In genomic region chr6:47044385-47045200, GRCm38 (mm10) we compare ENCODE assay signal across 8 mouse cellular contexts.
A peak's percentile ranks its signal among the peaks of the same experiment; 100 is the strongest.
DNase-seq lines count a peak whose midpoint lies in the region; ATAC-seq and TF ChIP-seq lines count a peak whose summit lies in the region.
"Had no signal": no experiment of that assay in that cellular context is flagged by ENCODE, and none has a peak within 500 bp of the region (broad histone marks: within the 10 kb centered on the region; RNA-seq: fewer than 3 reads in every experiment).

No protein-coding gene starts in this region.

- H3K4me2 ChIP-seq in embryonic facial prominence, embryonic 14.5 days (ENCODE audit: low read depth, low read length), result peak overlapping the region; percentile 61
- H3K4me2 ChIP-seq in intestine, embryonic 15.5 days (replicated peaks), result peak overlapping the region; percentile 67
- peak overlapping the region; percentile 63 for H3K4me2 ChIP-seq in neural tube, embryonic 13.5 days

- H3K9me3 ChIP-seq in embryonic facial prominence, embryonic 14.5 days (ENCODE audit: control insufficient read depth, low read length), result no peaks in the 10 kb centered on the region
- H3K9me3 ChIP-seq in intestine, embryonic 15.5 days, result no peaks in the 10 kb centered on the region
- no peaks in the 10 kb centered on the region for H3K9me3 ChIP-seq in neural tube, embryonic 13.5 days

- 0 out of 2 replicates have a peak, but pooled peaks cover 5% of the 10 kb centered on the region for H3K27me3 ChIP-seq in embryonic facial prominence, embryonic 14.5 days (replicated peaks; ENCODE audit: control insufficient read depth, insufficient read depth, low read length)
- no peaks in the 10 kb centered on the region; the same call in 1 of the 2 replicates for H3K27me3 ChIP-seq in intestine, embryonic 15.5 days (replicated peaks)
- H3K27me3 ChIP-seq in neural tube, embryonic 13.5 days, result no peaks in the 10 kb centered on the region

- no peak overlapping the region for H3K27ac ChIP-seq in layer of hippocampus, adult 2 months
- H3K27ac ChIP-seq in embryonic facial prominence, embryonic 14.5 days (replicated peaks; ENCODE audit: low read depth, low read length), result no peak overlapping the region
- no peak overlapping the region for H3K27ac ChIP-seq in intestine, embryonic 15.5 days
- no peak overlapping the region for H3K27ac ChIP-seq in neural tube, embryonic 13.5 days (replicated peaks)

- H3K4me1 ChIP-seq in embryonic facial prominence, embryonic 14.5 days (ENCODE audit: control insufficient read depth, insufficient read depth, low read length), result no peaks in the 10 kb centered on the region
- H3K4me1 ChIP-seq in intestine, embryonic 15.5 days (replicated peaks), result no peaks in the 10 kb centered on the region
- 0 out of 2 replicates have a peak, but pooled peaks cover 5% of the 10 kb centered on the region for H3K4me1 ChIP-seq in neural tube, embryonic 13.5 days (replicated peaks)

- no peak for DNase-seq in layer of hippocampus, adult 2 months (ENCODE audit: low spot score in 2 of 2)
- no peak for DNase-seq in layer of hippocampus, adult 8-10 months (ENCODE audit: low spot score in 2 of 2)
- DNase-seq in embryonic facial prominence, embryonic 14.5 days (ENCODE audit: low spot score), result no peak
- no peak for DNase-seq in ovary, postnatal 14 days (ENCODE audit: low spot score)
- no peak for DNase-seq in c-Kit-positive CD71-positive TER-119-positive erythroid progenitor cells, embryonic 14.5 days (ENCODE audit: low spot score)

- no peak for ATAC-seq in embryonic facial prominence, embryonic 14.5 days (ENCODE audit: low read depth)
- peak; percentile 49; the same call in 1 of the 2 replicates for ATAC-seq in intestine, embryonic 15.5 days
- 0 out of 2 replicates have a peak, but pooled peaks have one; percentile 15 for ATAC-seq in neural tube, embryonic 13.5 days (ENCODE audit: low read depth)

- peak overlapping the region; percentile 51; the same call in 1 of the 2 replicates for H3K9ac ChIP-seq in embryonic facial prominence, embryonic 14.5 days (ENCODE audit: low read depth, low read length)
- H3K9ac ChIP-seq in intestine, embryonic 15.5 days, result no peak overlapping the region
- peak overlapping the region; percentile 65 for H3K9ac ChIP-seq in neural tube, embryonic 13.5 days

- peak overlapping the region; percentile 42 for H3K4me3 ChIP-seq in layer of hippocampus, adult 2 months
- peak overlapping the region; percentile 40 for H3K4me3 ChIP-seq in embryonic facial prominence, embryonic 14.5 days (ENCODE audit: low read depth, low read length)
- H3K4me3 ChIP-seq in intestine, embryonic 15.5 days (replicated peaks), result peak overlapping the region; percentile 40
- peak overlapping the region; percentile 41 for H3K4me3 ChIP-seq in neural tube, embryonic 13.5 days
- H3K4me3 ChIP-seq: myocyte had no signal

- TF ChIP-seq CTCF in layer of hippocampus, adult 2 months (conservative IDR thresholded peaks at IDR 0.05), result no peak

- H3K36me3 ChIP-seq in embryonic facial prominence, embryonic 14.5 days (ENCODE audit: control insufficient read depth, insufficient read depth, low read length), result no peaks in the 10 kb centered on the region
- no peaks in the 10 kb centered on the region for H3K36me3 ChIP-seq in intestine, embryonic 15.5 days
- no peaks in the 10 kb centered on the region for H3K36me3 ChIP-seq in neural tube, embryonic 13.5 days

- WGBS in embryonic facial prominence, embryonic 14.5 days, result 3% methylated on average over 46 of the region's 46 CpGs
- WGBS in intestine, embryonic 15.5 days, result 4% methylated on average over 46 of the region's 46 CpGs
- 5% methylated on average over 46 of the region's 46 CpGs for WGBS in neural tube, embryonic 13.5 days
